Mouse (Mus musculus) neural tube, embryonic 14.5 days (tissue): Measurements from ENCODE around the gene Zfp365. TPM values are rescaled to one million over a fixed set of nuclear protein-coding genes. Genes with fewer than 3 reads are reported as not detected.

Experiments
- ATAC-seq: fragments of 200-750 bp; cut with Nextera tagmentation; 2 replicates; pipeline ENCODE4 v1.8.0; 2017; ENCODE audit warnings: low read depth, mild to moderate bottlenecking, moderate TSS enrichment, moderate library complexity
- H3K27ac ChIP-seq: fragments of 300-500 bp; sonication (generic); 2 replicates; pipeline ENCODE4 v1.5.1; 2014; ENCODE audit warnings: low read depth, mild to moderate bottlenecking, control low read depth, low read length, moderate library complexity, mixed read lengths
- H3K27me3 ChIP-seq: fragments of 300-500 bp; sonication (generic); 2 replicates; pipeline ENCODE4 v1.6.1; 2014; ENCODE audit warnings: low read length; ENCODE audit not compliant: control insufficient read depth, insufficient read depth
- H3K36me3 ChIP-seq: fragments of 300-500 bp; sonication (generic); 2 replicates; pipeline ENCODE4 v1.6.1; 2014; ENCODE audit warnings: low read length, mixed read lengths; ENCODE audit not compliant: control insufficient read depth, insufficient read depth
- H3K4me1 ChIP-seq: fragments of 300-500 bp; sonication (generic); 2 replicates; pipeline ENCODE4 v1.6.1; 2014; ENCODE audit warnings: low read length; ENCODE audit not compliant: control insufficient read depth, insufficient read depth
- H3K4me2 ChIP-seq: fragments of 300-500 bp; sonication (generic); 2 replicates; pipeline ENCODE4 v1.6.1; 2014; ENCODE audit warnings: mild to moderate bottlenecking, low read depth, low read length, control low read depth
- H3K4me3 ChIP-seq: fragments of 300-500 bp; sonication (generic); 2 replicates; pipeline ENCODE4 v1.5.1; 2014; ENCODE audit warnings: low read depth, low read length, control low read depth, mixed read lengths
- H3K9ac ChIP-seq: fragments of 300-500 bp; sonication (generic); replicated peaks from 2 replicates; pipeline ENCODE4 v1.6.1; 2014; ENCODE audit warnings: low read depth, mild to moderate bottlenecking, control low read depth, low read length, mixed read lengths
- H3K9me3 ChIP-seq: fragments of 300-500 bp; sonication (generic); 2 replicates; pipeline ENCODE4 v1.6.1; 2016; ENCODE audit warnings: low read length; ENCODE audit not compliant: control insufficient read depth
- WGBS: fragments of 180-500 bp; shearing (Covaris S2); extraction: QIAGEN DNeasy Blood & Tissue Kit; methylation state at CpG from one replicate; pipeline ENCODE4 v1.1.7; 2014; 5-methylcytosine and 5-hydroxymethylcytosine counted together
- polyA plus RNA-seq: library from polyadenylated mRNA; unstranded; fragments of >200 nt; fragmentation: Nextera tagmentation; extraction: Ambion mirVana; gene quantifications from 2 replicates; pipeline ENCODE4 v1.2.1, GENCODE M21; 2014

Gene Zfp365
- polyA plus RNA-seq, 1 experiment from 2014 or later = 4.4 TPM

- Histone ChIP-seq H3K9me3 (no peaks in the 10 kb centered on the region), H3K9ac (no peak overlapping the region), H3K4me2 (no peak overlapping the region), H3K27ac (no peak overlapping the region), H3K27me3 (no peaks in the 10 kb centered on the region), H3K4me3 (no peak overlapping the region), H3K36me3 (no peaks in the 10 kb centered on the region), H3K4me1 (no peaks in the 10 kb centered on the region)
- 80% methylated on average over 3 of the region's 3 CpGs for WGBS
- ATAC-seq = no peak
Observed at GRCm38 (mm10) chr10:67865063-67865462, 47.4 kb downstream of the Zfp365 start.

- H3K36me3 ChIP-seq = no peaks in the 10 kb centered on the region
- no peaks in the 10 kb centered on the region for H3K4me1 ChIP-seq
- WGBS = 15% methylated on average over 7 of the region's 7 CpGs
- no peaks in the 10 kb centered on the region for H3K27me3 ChIP-seq
- no peak overlapping the region for H3K4me2 ChIP-seq
- H3K27ac ChIP-seq = no peak overlapping the region
- no peak for ATAC-seq
- no peak overlapping the region for H3K4me3 ChIP-seq
- no peaks in the 10 kb centered on the region for H3K9me3 ChIP-seq
- no peak overlapping the region for H3K9ac ChIP-seq
Observed at GRCm38 (mm10) chr10:67862331-67862730, 50.1 kb downstream of the Zfp365 start.

GRCm38 (mm10) chr10:67858878-67859277 is 53.6 kb downstream of the Zfp365 start:
- Histone ChIP-seq H3K9me3 (no peaks in the 10 kb centered on the region), H3K27ac (no peak overlapping the region), H3K4me1 (no peaks in the 10 kb centered on the region), H3K36me3 (no peaks in the 10 kb centered on the region), H3K27me3 (no peaks in the 10 kb centered on the region), H3K9ac (no peak overlapping the region), H3K4me3 (no peak overlapping the region), H3K4me2 (no peak overlapping the region)
- WGBS = 20% methylated on average over 8 of the region's 8 CpGs
- ATAC-seq = peak; percentile 77

GRCm38 (mm10) chr10:67857561-67857906 is 54.9 kb downstream of the Zfp365 start:
- no peak for ATAC-seq

GRCm38 (mm10) chr10:67856791-67857560 is 55.5 kb downstream of the Zfp365 start:
- WGBS = 94% methylated on average over 14 of the region's 14 CpGs
- Histone ChIP-seq H3K36me3 (no peaks in the 10 kb centered on the region), H3K9ac (no peak overlapping the region), H3K9me3 (no peaks in the 10 kb centered on the region), H3K4me1 (no peaks in the 10 kb centered on the region), H3K4me2 (no peak overlapping the region), H3K27me3 (no peaks in the 10 kb centered on the region), H3K27ac (no peak overlapping the region), H3K4me3 (no peak overlapping the region)
- no peak for ATAC-seq

More at GRCm38 (mm10) chr10:67857561-67857906, 54.9 kb downstream of the Zfp365 start:
- no peak overlapping the region for H3K27ac ChIP-seq
- H3K36me3 ChIP-seq = no peaks in the 10 kb centered on the region
- H3K9ac ChIP-seq = no peak overlapping the region
- no peaks in the 10 kb centered on the region for H3K9me3 ChIP-seq
- H3K27me3 ChIP-seq = no peaks in the 10 kb centered on the region
- H3K4me3 ChIP-seq = no peak overlapping the region
- H3K4me2 ChIP-seq = no peak overlapping the region
- 79% methylated on average over 4 of the region's 4 CpGs for WGBS
- no peaks in the 10 kb centered on the region for H3K4me1 ChIP-seq

GRCm38 (mm10) chr10:67855760-67856159 is 56.7 kb downstream of the Zfp365 start:
- H3K4me2 ChIP-seq = no peak overlapping the region
- ATAC-seq = no peak
- H3K4me1 ChIP-seq = no peaks in the 10 kb centered on the region
- no peaks in the 10 kb centered on the region for H3K27me3 ChIP-seq
- H3K9ac ChIP-seq = no peak overlapping the region
- WGBS = 74% methylated on average over 5 of the region's 5 CpGs
- H3K27ac ChIP-seq = no peak overlapping the region
- no peaks in the 10 kb centered on the region for H3K36me3 ChIP-seq
- H3K9me3 ChIP-seq = no peaks in the 10 kb centered on the region
- no peak overlapping the region for H3K4me3 ChIP-seq

GRCm38 (mm10) chr10:67852411-67852810 is 60.1 kb downstream of the Zfp365 start:
- Histone ChIP-seq H3K4me3 (no peak overlapping the region), H3K9me3 (no peaks in the 10 kb centered on the region), H3K27ac (no peak overlapping the region), H3K4me2 (no peak overlapping the region), H3K4me1 (no peaks in the 10 kb centered on the region), H3K27me3 (no peaks in the 10 kb centered on the region), H3K36me3 (no peaks in the 10 kb centered on the region), H3K9ac (no peak overlapping the region)
- WGBS = 84% methylated on average over 6 of the region's 6 CpGs
- no peak for ATAC-seq

GRCm38 (mm10) chr10:67851079-67851478 is 61.4 kb downstream of the Zfp365 start:
- Histone ChIP-seq H3K4me3 (no peak overlapping the region), H3K27ac (no peak overlapping the region), H3K27me3 (no peaks in the 10 kb centered on the region), H3K4me2 (no peak overlapping the region), H3K4me1 (no peaks in the 10 kb centered on the region), H3K9ac (no peak overlapping the region), H3K9me3 (no peaks in the 10 kb centered on the region), H3K36me3 (no peaks in the 10 kb centered on the region)
- WGBS = 42% methylated on average over 6 of the region's 6 CpGs
- no peak for ATAC-seq

- Histone ChIP-seq H3K36me3 (no peaks in the 10 kb centered on the region), H3K27ac (no peak overlapping the region), H3K27me3 (no peaks in the 10 kb centered on the region), H3K4me1 (no peaks in the 10 kb centered on the region), H3K9ac (no peak overlapping the region), H3K9me3 (no peaks in the 10 kb centered on the region), H3K4me2 (no peak overlapping the region), H3K4me3 (no peak overlapping the region)
- WGBS = 84% methylated on average over 14 of the region's 14 CpGs
- no peak for ATAC-seq
Observed at GRCm38 (mm10) chr10:67846016-67846650, 66.3 kb downstream of the Zfp365 start.
